Mouse (Mus musculus): ENCODE results near the gene Igf1r. TPM values are rescaled to one million over a fixed set of nuclear protein-coding genes. Genes with fewer than 3 reads are reported as not detected.

Gene Igf1r
- polyA plus RNA-seq, 1 experiment from 2014 or later = 23.2 TPM

DNA sequence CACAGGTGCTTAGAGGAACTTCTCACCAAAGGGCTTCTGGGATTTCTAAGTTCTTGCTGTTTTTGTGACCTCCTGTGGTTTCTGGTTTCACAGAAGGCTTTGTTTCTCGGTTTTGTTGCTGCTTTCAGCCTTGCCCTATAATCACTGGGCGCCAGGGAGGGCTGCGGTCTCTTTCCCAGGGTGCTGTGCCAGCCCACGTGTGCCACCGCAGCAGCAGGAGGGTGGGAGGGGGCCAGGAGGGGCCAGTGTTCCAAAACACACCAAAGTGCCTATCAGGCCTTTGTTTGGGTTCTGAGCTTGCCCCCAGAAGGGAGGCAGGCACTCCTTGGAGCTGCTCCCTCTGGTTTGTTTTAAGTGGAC lies 110.2 kb downstream of the Igf1r start:
- Histone ChIP-seq H3K27me3 (ENCODE audit: control insufficient read depth, insufficient read depth, low read length) (no peaks in the 10 kb centered on the region), H3K4me2 (replicated peaks; ENCODE audit: low read depth, low read length) (no peak overlapping the region), H3K36me3 (ENCODE audit: control insufficient read depth, insufficient read depth, low read length) (no peaks in the 10 kb centered on the region), H3K9me3 (ENCODE audit: control insufficient read depth, low read depth, low read length) (no peaks in the 10 kb centered on the region), H3K27ac (ENCODE audit: low read length) (no peak overlapping the region), H3K4me3 (ENCODE audit: low read depth, low read length) (no peak overlapping the region), H3K9ac (replicated peaks; ENCODE audit: low read depth, low read length) (no peak overlapping the region), H3K4me1 (ENCODE audit: control insufficient read depth, insufficient read depth, low read length) (peaks cover 30% of the 10 kb centered on the region; the same call in 1 of the 2 replicates)
- ATAC-seq (ENCODE audit: insufficient number of reproducible peaks, insufficient read depth, low FRiP score, low read depth) = no peak
- 65% methylated on average over 5 of the region's 5 CpGs for WGBS

DNA sequence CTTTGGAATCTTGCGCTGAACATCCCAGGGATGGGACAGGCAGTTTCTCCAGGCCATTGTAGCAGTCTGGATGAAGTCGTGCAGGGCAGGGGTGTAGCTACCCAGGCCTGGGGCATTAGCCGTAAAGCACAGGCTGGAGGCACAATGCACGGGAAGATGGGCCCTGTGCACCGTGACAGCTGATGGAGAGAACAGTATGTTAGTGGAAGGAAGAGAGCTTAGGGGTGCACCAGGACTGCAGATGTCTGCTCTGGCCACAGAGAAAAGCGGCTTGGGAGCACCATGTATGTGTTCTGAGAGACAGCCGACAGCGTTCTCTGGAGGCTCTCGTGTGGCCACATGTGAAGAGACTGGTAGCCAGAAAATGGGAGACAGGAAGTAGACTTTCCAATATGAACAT lies 111.1 kb downstream of the Igf1r start:
- Histone ChIP-seq H3K36me3 (ENCODE audit: control insufficient read depth, insufficient read depth, low read length) (no peaks in the 10 kb centered on the region), H3K27me3 (ENCODE audit: control insufficient read depth, insufficient read depth, low read length) (no peaks in the 10 kb centered on the region), H3K4me2 (replicated peaks; ENCODE audit: low read depth, low read length) (no peak overlapping the region), H3K4me1 (ENCODE audit: control insufficient read depth, insufficient read depth, low read length) (peaks cover 30% of the 10 kb centered on the region; the same call in 1 of the 2 replicates), H3K4me3 (ENCODE audit: low read depth, low read length) (no peak overlapping the region), H3K27ac (ENCODE audit: low read length) (no peak overlapping the region), H3K9ac (replicated peaks; ENCODE audit: low read depth, low read length) (no peak overlapping the region), H3K9me3 (ENCODE audit: control insufficient read depth, low read depth, low read length) (no peaks in the 10 kb centered on the region)
- 86% methylated on average over 9 of the region's 9 CpGs for WGBS
- ATAC-seq (ENCODE audit: insufficient number of reproducible peaks, insufficient read depth, low FRiP score, low read depth) = no peak

DNA sequence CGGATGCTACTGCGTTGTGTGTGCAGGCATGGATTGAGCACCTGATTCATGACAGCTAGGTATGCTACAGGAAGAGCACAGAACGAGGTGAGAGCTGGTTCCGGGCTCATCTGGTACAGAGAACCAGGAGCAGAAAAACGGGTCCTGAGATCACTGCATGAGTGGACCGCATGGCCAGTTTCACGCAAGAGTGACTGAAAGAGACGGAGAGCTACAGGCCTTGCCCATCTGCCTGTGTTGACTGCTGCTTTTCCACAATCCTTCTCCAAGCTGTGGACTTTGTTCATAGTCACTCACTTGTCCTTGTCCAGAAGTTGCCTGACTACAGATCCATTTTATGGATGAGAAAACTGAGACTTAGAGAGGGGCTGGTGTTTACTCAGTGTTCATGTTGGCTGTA lies 111.5 kb downstream of the Igf1r start:
- peaks cover 30% of the 10 kb centered on the region; the same call in 1 of the 2 replicates for H3K4me1 ChIP-seq (ENCODE audit: control insufficient read depth, insufficient read depth, low read length)
- WGBS = 93% methylated on average over 8 of the region's 8 CpGs
- H3K27ac ChIP-seq (ENCODE audit: low read length) = no peak overlapping the region; the same call in 1 of the 2 replicates

DNA sequence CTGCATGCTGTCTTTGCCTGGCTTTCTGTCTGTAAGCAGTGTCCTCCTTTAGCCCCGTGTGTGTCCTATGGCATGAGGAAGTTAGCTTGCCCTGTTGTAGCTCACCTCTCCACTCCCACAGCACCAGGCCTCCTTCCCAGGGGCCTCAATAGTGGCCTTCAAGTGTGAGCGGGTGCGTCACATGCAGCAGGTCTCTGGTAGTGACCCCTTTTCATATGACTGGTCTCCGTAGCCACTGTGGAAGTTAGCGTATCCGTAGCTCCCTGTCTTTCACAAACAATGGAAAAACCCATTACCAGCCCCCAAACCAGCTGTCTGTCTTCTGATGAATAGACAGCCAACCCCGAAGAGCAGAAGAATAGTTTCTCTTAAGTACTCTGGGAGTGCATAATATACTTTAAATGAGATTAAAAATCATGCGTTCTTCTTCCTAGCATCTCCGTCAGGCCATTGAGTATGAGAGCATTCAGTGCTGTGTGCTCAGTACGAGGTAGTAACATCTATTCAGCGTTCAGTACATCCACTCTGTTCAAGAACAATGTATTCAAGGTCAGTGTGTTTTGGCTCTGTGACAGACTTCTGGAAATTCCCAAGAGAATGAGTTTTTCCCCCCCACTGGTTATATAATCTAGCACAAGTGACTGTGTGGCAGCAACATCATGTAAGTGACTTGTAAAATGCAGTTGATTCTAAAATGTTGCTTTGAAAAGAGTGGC lies 112.2 kb downstream of the Igf1r start:
- no peak for ATAC-seq (ENCODE audit: insufficient number of reproducible peaks, insufficient read depth, low FRiP score, low read depth)
- no peak overlapping the region for H3K4me2 ChIP-seq (replicated peaks; ENCODE audit: low read depth, low read length)
- H3K4me1 ChIP-seq (ENCODE audit: control insufficient read depth, insufficient read depth, low read length) = peaks cover 30% of the 10 kb centered on the region; the same call in 1 of the 2 replicates
- no peak overlapping the region for H3K4me3 ChIP-seq (ENCODE audit: low read depth, low read length)
- peak overlapping the region; percentile 0; the same call in 1 of the 2 replicates for H3K27ac ChIP-seq (ENCODE audit: low read length)
- H3K9me3 ChIP-seq (ENCODE audit: control insufficient read depth, low read depth, low read length) = no peaks in the 10 kb centered on the region
- no peaks in the 10 kb centered on the region for H3K36me3 ChIP-seq (ENCODE audit: control insufficient read depth, insufficient read depth, low read length)
- H3K27me3 ChIP-seq (ENCODE audit: control insufficient read depth, insufficient read depth, low read length) = no peaks in the 10 kb centered on the region
- WGBS = 39% methylated on average over 11 of the region's 11 CpGs
- no peak overlapping the region for H3K9ac ChIP-seq (replicated peaks; ENCODE audit: low read depth, low read length)

More for the DNA sequence above, 111.5 kb downstream of the Igf1r start:
- ATAC-seq (ENCODE audit: insufficient number of reproducible peaks, insufficient read depth, low FRiP score, low read depth) = no peak
- no peak overlapping the region for H3K4me3 ChIP-seq (ENCODE audit: low read depth, low read length)
- no peak overlapping the region for H3K9ac ChIP-seq (replicated peaks; ENCODE audit: low read depth, low read length)
- no peaks in the 10 kb centered on the region for H3K36me3 ChIP-seq (ENCODE audit: control insufficient read depth, insufficient read depth, low read length)
- no peaks in the 10 kb centered on the region for H3K27me3 ChIP-seq (ENCODE audit: control insufficient read depth, insufficient read depth, low read length)
- H3K9me3 ChIP-seq (ENCODE audit: control insufficient read depth, low read depth, low read length) = no peaks in the 10 kb centered on the region
- no peak overlapping the region for H3K4me2 ChIP-seq (replicated peaks; ENCODE audit: low read depth, low read length)

DNA sequence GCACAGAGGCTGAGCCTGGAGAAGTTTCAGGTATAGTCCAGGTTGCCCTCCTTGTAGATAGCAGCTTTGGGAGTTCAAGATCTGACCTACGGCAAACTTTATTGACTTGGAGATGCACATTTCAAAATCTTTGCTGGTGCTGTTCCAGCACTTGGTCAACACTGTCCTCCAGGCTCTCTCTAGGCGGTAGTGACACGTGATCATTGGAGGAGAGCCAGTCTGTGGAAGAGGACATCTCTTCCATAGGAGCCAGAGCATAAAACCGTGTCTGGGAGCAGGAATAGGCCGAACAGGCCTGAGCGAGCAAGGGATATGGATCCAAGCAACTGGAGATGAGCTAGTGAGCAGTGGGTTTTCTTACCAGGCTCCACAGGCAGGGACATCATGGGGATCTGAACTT lies 113.3 kb downstream of the Igf1r start:
- no peak overlapping the region for H3K9ac ChIP-seq (replicated peaks; ENCODE audit: low read depth, low read length)
- H3K4me3 ChIP-seq (ENCODE audit: low read depth, low read length) = no peak overlapping the region
- WGBS = 94% methylated on average over 6 of the region's 6 CpGs
- no peak for ATAC-seq (ENCODE audit: insufficient number of reproducible peaks, insufficient read depth, low FRiP score, low read depth)
- peaks cover 41% of the 10 kb centered on the region for H3K4me1 ChIP-seq (ENCODE audit: control insufficient read depth, insufficient read depth, low read length)
- H3K36me3 ChIP-seq (ENCODE audit: control insufficient read depth, insufficient read depth, low read length) = no peaks in the 10 kb centered on the region
- H3K4me2 ChIP-seq (replicated peaks; ENCODE audit: low read depth, low read length) = no peak overlapping the region
- no peaks in the 10 kb centered on the region for H3K9me3 ChIP-seq (ENCODE audit: control insufficient read depth, low read depth, low read length)
- H3K27ac ChIP-seq (ENCODE audit: low read length) = no peak overlapping the region
- no peaks in the 10 kb centered on the region for H3K27me3 ChIP-seq (ENCODE audit: control insufficient read depth, insufficient read depth, low read length)

DNA sequence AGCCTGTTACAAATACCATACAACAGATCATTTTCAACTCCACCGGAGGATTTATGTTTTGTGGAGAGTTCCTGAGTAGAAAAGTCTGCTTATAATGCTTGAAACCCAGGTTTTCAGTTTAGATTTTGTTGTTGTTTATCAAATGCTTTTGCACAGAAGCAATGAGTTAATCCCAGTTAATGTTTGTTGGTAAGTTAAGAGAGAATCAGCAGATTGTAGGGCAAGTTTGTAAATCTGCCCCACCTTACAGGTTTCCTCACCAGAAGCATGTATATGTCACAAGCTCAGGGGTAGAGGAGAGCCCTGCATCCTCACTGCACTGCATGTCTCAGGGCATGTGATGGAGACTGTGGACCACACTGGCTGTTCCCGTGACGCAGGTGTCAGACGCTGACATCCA lies 114.7 kb downstream of the Igf1r start:
- Histone ChIP-seq H3K4me3 (ENCODE audit: low read depth, low read length) (no peak overlapping the region), H3K36me3 (ENCODE audit: control insufficient read depth, insufficient read depth, low read length) (no peaks in the 10 kb centered on the region), H3K9ac (replicated peaks; ENCODE audit: low read depth, low read length) (no peak overlapping the region), H3K27ac (ENCODE audit: low read length) (no peak overlapping the region), H3K9me3 (ENCODE audit: control insufficient read depth, low read depth, low read length) (no peaks in the 10 kb centered on the region), H3K4me2 (replicated peaks; ENCODE audit: low read depth, low read length) (no peak overlapping the region), H3K4me1 (ENCODE audit: control insufficient read depth, insufficient read depth, low read length) (peaks cover 30% of the 10 kb centered on the region), H3K27me3 (ENCODE audit: control insufficient read depth, insufficient read depth, low read length) (no peaks in the 10 kb centered on the region)
- ATAC-seq (ENCODE audit: insufficient number of reproducible peaks, insufficient read depth, low FRiP score, low read depth) = no peak
- WGBS = 90% methylated on average over 4 of the region's 4 CpGs

DNA sequence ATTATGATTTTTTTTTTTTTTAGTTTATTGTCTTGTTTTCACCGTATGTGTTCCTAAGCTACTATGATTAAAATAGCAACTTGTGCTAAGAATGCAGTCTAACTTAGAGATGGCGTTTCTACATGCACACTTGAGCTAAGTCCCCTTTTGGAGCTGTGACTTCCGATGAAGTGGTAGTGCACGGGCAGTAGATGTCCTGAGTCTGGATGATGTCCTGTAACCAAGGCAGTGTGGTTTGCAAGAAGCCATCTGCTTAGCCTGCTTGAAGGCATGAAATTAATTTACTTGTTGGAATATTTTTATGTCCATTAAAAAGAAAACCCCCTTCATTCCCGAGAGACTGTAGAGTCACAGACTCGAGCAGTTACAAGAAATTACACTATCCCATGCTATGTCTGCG lies 116.7 kb downstream of the Igf1r start:
- ATAC-seq (ENCODE audit: insufficient number of reproducible peaks, insufficient read depth, low FRiP score, low read depth) = no peak
- H3K4me1 ChIP-seq (ENCODE audit: control insufficient read depth, insufficient read depth, low read length) = peaks cover 27% of the 10 kb centered on the region
- H3K9ac ChIP-seq (replicated peaks; ENCODE audit: low read depth, low read length) = no peak overlapping the region
- no peaks in the 10 kb centered on the region for H3K27me3 ChIP-seq (ENCODE audit: control insufficient read depth, insufficient read depth, low read length)
- no peak overlapping the region for H3K4me3 ChIP-seq (ENCODE audit: low read depth, low read length)
- no peak overlapping the region for H3K27ac ChIP-seq (ENCODE audit: low read length)
- H3K36me3 ChIP-seq (ENCODE audit: control insufficient read depth, insufficient read depth, low read length) = no peaks in the 10 kb centered on the region
- no peaks in the 10 kb centered on the region for H3K9me3 ChIP-seq (ENCODE audit: control insufficient read depth, low read depth, low read length)
- no peak overlapping the region for H3K4me2 ChIP-seq (replicated peaks; ENCODE audit: low read depth, low read length)
- 67% methylated on average over 7 of the region's 7 CpGs for WGBS

DNA sequence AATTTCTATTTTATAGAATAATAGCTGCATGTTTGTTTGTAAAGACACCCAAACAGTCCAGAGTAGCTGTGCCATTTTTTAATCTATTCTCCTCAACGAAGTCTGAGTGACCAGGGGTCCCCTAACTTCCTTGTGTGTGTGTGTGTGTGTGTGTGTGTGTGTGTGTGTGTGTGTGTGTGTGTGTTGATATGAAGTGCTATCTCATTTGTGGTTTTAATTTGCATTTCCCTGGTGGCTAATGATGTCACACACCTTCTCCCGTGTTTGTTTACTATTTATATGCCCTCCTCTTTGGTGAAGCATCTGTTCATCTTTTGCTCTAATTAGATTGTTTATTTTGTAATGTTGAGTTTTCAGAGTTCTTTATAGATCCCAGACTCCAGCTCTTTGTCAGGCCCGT lies 117.4 kb downstream of the Igf1r start:
- no peak overlapping the region for H3K27ac ChIP-seq (ENCODE audit: low read length)
- 23% methylated on average over 3 of the region's 3 CpGs for WGBS
- no peak overlapping the region for H3K4me2 ChIP-seq (replicated peaks; ENCODE audit: low read depth, low read length)
- no peaks in the 10 kb centered on the region for H3K27me3 ChIP-seq (ENCODE audit: control insufficient read depth, insufficient read depth, low read length)
- H3K4me3 ChIP-seq (ENCODE audit: low read depth, low read length) = no peak overlapping the region
- H3K9me3 ChIP-seq (ENCODE audit: control insufficient read depth, low read depth, low read length) = no peaks in the 10 kb centered on the region
- peaks cover 20% of the 10 kb centered on the region for H3K4me1 ChIP-seq (ENCODE audit: control insufficient read depth, insufficient read depth, low read length)
- no peaks in the 10 kb centered on the region for H3K36me3 ChIP-seq (ENCODE audit: control insufficient read depth, insufficient read depth, low read length)
- ATAC-seq (ENCODE audit: insufficient number of reproducible peaks, insufficient read depth, low FRiP score, low read depth) = no peak
- no peak overlapping the region for H3K9ac ChIP-seq (replicated peaks; ENCODE audit: low read depth, low read length)

DNA sequence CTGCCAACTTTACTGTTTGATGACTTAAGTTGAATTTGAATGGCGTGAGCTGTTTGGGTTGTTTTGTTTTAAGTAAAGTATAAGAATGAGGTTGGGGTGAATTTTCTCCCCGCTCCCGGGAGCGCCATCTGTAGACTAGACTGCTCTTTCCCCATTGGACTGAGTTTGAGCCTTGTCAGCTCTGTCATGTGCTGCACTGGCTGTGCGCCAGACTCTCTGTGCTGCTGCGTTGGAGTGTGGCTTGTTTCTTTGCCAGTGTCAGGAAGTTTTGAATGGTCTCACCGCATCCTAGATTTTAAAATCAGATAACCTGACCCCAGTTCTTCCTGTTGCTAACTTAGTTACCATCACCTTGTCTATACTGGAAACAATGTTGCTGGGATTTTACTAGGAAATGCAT lies 118.0 kb downstream of the Igf1r start:
- Histone ChIP-seq H3K27ac (ENCODE audit: low read length) (no peak overlapping the region), H3K9ac (replicated peaks; ENCODE audit: low read depth, low read length) (no peak overlapping the region), H3K4me1 (ENCODE audit: control insufficient read depth, insufficient read depth, low read length) (peaks cover 19% of the 10 kb centered on the region), H3K4me2 (replicated peaks; ENCODE audit: low read depth, low read length) (no peak overlapping the region), H3K9me3 (ENCODE audit: control insufficient read depth, low read depth, low read length) (no peaks in the 10 kb centered on the region), H3K4me3 (ENCODE audit: low read depth, low read length) (no peak overlapping the region), H3K27me3 (ENCODE audit: control insufficient read depth, insufficient read depth, low read length) (no peaks in the 10 kb centered on the region), H3K36me3 (ENCODE audit: control insufficient read depth, insufficient read depth, low read length) (no peaks in the 10 kb centered on the region)
- no peak for ATAC-seq (ENCODE audit: insufficient number of reproducible peaks, insufficient read depth, low FRiP score, low read depth)
- WGBS = 19% methylated on average over 7 of the region's 7 CpGs

All from stomach, embryonic 14.5 days (tissue).